Mouse (Mus musculus) cerebellum, adult 8-10 months (tissue): ENCODE measurements at regions not wholly inside any gene's neighbourhood (a gene's known extent, or its start where the extent isn't known, plus 50 kb on each side); places are given as distances from the start of the nearest gene placed in this dataset.

Source experiments
- DNase-seq: peaks from one replicate; pipeline ENCODE4 v3.0.0; 2022

GRCm38 (mm10) chr2:50518371-50519128, 221.9 kb upstream of the Mmadhc start:
- DNase-seq: no peak

GRCm38 (mm10) chr2:50513276-50513675, 216.7 kb upstream of the Mmadhc start:
- no peak for DNase-seq

GRCm38 (mm10) chr2:50498713-50499112, 202.1 kb upstream of the Mmadhc start:
- no peak for DNase-seq

GRCm38 (mm10) chr2:50496057-50496433, 199.4 kb upstream of the Mmadhc start:
- DNase-seq: no peak

GRCm38 (mm10) chr2:50495141-50496056, 198.8 kb upstream of the Mmadhc start:
- no peak for DNase-seq

- no peak for DNase-seq
Measured at GRCm38 (mm10) chr2:50493597-50494335, 197.2 kb upstream of the Mmadhc start.

GRCm38 (mm10) chr2:50463799-50464198, 167.2 kb upstream of the Mmadhc start:
- no peak for DNase-seq

- DNase-seq: no peak
Measured at GRCm38 (mm10) chr2:50462378-50462777, 165.8 kb upstream of the Mmadhc start.

- DNase-seq: no peak
Measured at GRCm38 (mm10) chr2:50456654-50457053, 160.1 kb upstream of the Mmadhc start.

- no peak for DNase-seq
Measured at GRCm38 (mm10) chr2:50448117-50448516, 151.5 kb upstream of the Mmadhc start.

GRCm38 (mm10) chr2:50445963-50446485, 149.4 kb upstream of the Mmadhc start:
- DNase-seq: no peak

GRCm38 (mm10) chr2:50440333-50440732, 143.7 kb upstream of the Mmadhc start:
- DNase-seq: no peak

- DNase-seq: no peak
Measured at GRCm38 (mm10) chr2:50433166-50433565, 136.6 kb upstream of the Mmadhc start.

- no peak for DNase-seq
Measured at GRCm38 (mm10) chr2:50425151-50425550, 128.6 kb upstream of the Mmadhc start.

GRCm38 (mm10) chr2:50419648-50420047, 123.0 kb upstream of the Mmadhc start:
- DNase-seq: no peak

- DNase-seq: no peak
Measured at GRCm38 (mm10) chr2:50417643-50418042, 121.0 kb upstream of the Mmadhc start.

GRCm38 (mm10) chr2:50417135-50417534, 120.5 kb upstream of the Mmadhc start:
- DNase-seq: no peak

- DNase-seq: no peak
Measured at GRCm38 (mm10) chr2:50416056-50416455, 119.5 kb upstream of the Mmadhc start.

GRCm38 (mm10) chr2:50405932-50406331, 109.3 kb upstream of the Mmadhc start:
- DNase-seq: no peak

- no peak for DNase-seq
Measured at GRCm38 (mm10) chr2:50403106-50403505, 106.5 kb upstream of the Mmadhc start.

GRCm38 (mm10) chr2:50398576-50398975, 102.0 kb upstream of the Mmadhc start:
- no peak for DNase-seq

GRCm38 (mm10) chr2:50377609-50378413, 81.2 kb upstream of the Mmadhc start:
- DNase-seq: no peak
